Mouse (Mus musculus): ENCODE measurements around the gene Tmem165.

Tmem165 gene

GRCm38 (mm10) chr5:76183750-76184261, at the start of gene Tmem165:
Tmem165 (plus strand) TSS chr5:76183880.
- DNase-seq: peak; percentile 92

GRCm38 (mm10) chr5:76135644-76136043, 48.0 kb upstream of the Tmem165 start:
- no peak for DNase-seq

- DNase-seq: no peak
These were observed 47.4 kb upstream of the Tmem165 start for GRCm38 (mm10) chr5:76136271-76136670.

- no peak for DNase-seq
These were observed 46.1 kb upstream of the Tmem165 start for GRCm38 (mm10) chr5:76137586-76137985.

- DNase-seq: no peak
These were observed 45.6 kb upstream of the Tmem165 start for GRCm38 (mm10) chr5:76138071-76138470.

GRCm38 (mm10) chr5:76138512-76138911, 45.2 kb upstream of the Tmem165 start:
- DNase-seq: no peak

- DNase-seq: peak; percentile 8
These were observed 44.5 kb upstream of the Tmem165 start for GRCm38 (mm10) chr5:76139171-76139671.

- DNase-seq: peak; percentile 100
These were observed 43.6 kb upstream of the Tmem165 start, which contains the start of gene Srd5a3 for GRCm38 (mm10) chr5:76139808-76140729. Srd5a3 (plus strand) TSS chr5:76140271.

- no peak for DNase-seq
These were observed 43.0 kb upstream of the Tmem165 start for GRCm38 (mm10) chr5:76140730-76141066.

GRCm38 (mm10) chr5:76143356-76143755, 40.3 kb upstream of the Tmem165 start:
- DNase-seq: no peak

- DNase-seq: no peak
These were observed 37.3 kb upstream of the Tmem165 start for GRCm38 (mm10) chr5:76146401-76146800.

- DNase-seq: no peak
These were observed 34.2 kb upstream of the Tmem165 start for GRCm38 (mm10) chr5:76149436-76149835.

GRCm38 (mm10) chr5:76152956-76153355, 30.7 kb upstream of the Tmem165 start:
- no peak for DNase-seq

GRCm38 (mm10) chr5:76153430-76153829, 30.2 kb upstream of the Tmem165 start:
- no peak for DNase-seq

- no peak for DNase-seq
These were observed 29.1 kb upstream of the Tmem165 start for GRCm38 (mm10) chr5:76154434-76155165.

GRCm38 (mm10) chr5:76159555-76159954, 24.1 kb upstream of the Tmem165 start:
- DNase-seq: no peak

- DNase-seq: no peak
These were observed 23.6 kb upstream of the Tmem165 start for GRCm38 (mm10) chr5:76160086-76160485.

- DNase-seq: no peak
These were observed 22.2 kb upstream of the Tmem165 start for GRCm38 (mm10) chr5:76161491-76161890.

- no peak for DNase-seq
These were observed 20.8 kb upstream of the Tmem165 start for GRCm38 (mm10) chr5:76162926-76163325.

- no peak for DNase-seq
These were observed 19.8 kb upstream of the Tmem165 start for GRCm38 (mm10) chr5:76163828-76164390.

GRCm38 (mm10) chr5:76164827-76165226, 18.9 kb upstream of the Tmem165 start:
- DNase-seq: no peak

GRCm38 (mm10) chr5:76170522-76170921, 13.2 kb upstream of the Tmem165 start:
- DNase-seq: no peak

- no peak for DNase-seq
These were observed 12.6 kb upstream of the Tmem165 start for GRCm38 (mm10) chr5:76171039-76171438.
